Mouse (Mus musculus) brown adipose tissue, adult 24 weeks (tissue): Measurements from ENCODE around the gene Boc. TPM values are rescaled to one million over a fixed set of nuclear protein-coding genes. Genes with fewer than 3 reads are reported as not detected.

Experiments used
- H3K27ac ChIP-seq: fragments of 200-500 bp; replicated peaks from 2 replicates; pipeline ENCODE4 v1.5.1; 2012; ENCODE audit warnings: low read depth, mild to moderate bottlenecking, low read length
- H3K4me1 ChIP-seq: fragments of 200-500 bp; 2 replicates; pipeline ENCODE4 v1.6.1; 2012; ENCODE audit warnings: low read length, mixed read lengths; ENCODE audit not compliant: control insufficient read depth, insufficient read depth, insufficient read length
- H3K4me3 ChIP-seq: fragments of 200-500 bp; 2 replicates; pipeline ENCODE4 v1.5.1; 2012; ENCODE audit warnings: low read depth, mild to moderate bottlenecking, low read length, moderate library complexity; ENCODE audit not compliant: insufficient read depth
- polyA plus RNA-seq: library from polyadenylated mRNA; stranded (reverse); fragments of >200 nt; gene quantifications from 2 replicates; pipeline ENCODE4 v1.2.4, GENCODE M21; 2012; ENCODE audit not compliant: missing spikeins, insufficient read depth, insufficient read length

Gene Boc
- polyA plus RNA-seq, 1 experiment, result 2.1 TPM

GRCm38 (mm10) chr16:44496971-44497464 is 61.7 kb downstream of the Boc start:
- H3K4me3 ChIP-seq, result no peak overlapping the region
- H3K27ac ChIP-seq, result no peak overlapping the region

GRCm38 (mm10) chr16:44494441-44495108 is 64.1 kb downstream of the Boc start:
- no peak overlapping the region for H3K4me3 ChIP-seq
- 0 out of 2 replicates have a peak overlapping the region, but pooled peaks have one; percentile 1 for H3K27ac ChIP-seq
- no peaks in the 10 kb centered on the region for H3K4me1 ChIP-seq

More at GRCm38 (mm10) chr16:44496971-44497464, 61.7 kb downstream of the Boc start:
- H3K4me1 ChIP-seq, result no peaks in the 10 kb centered on the region

GRCm38 (mm10) chr16:44493868-44494267 is 64.8 kb downstream of the Boc start:
- Histone ChIP-seq H3K4me3 (no peak overlapping the region), H3K4me1 (no peaks in the 10 kb centered on the region), H3K27ac (no peak overlapping the region)

GRCm38 (mm10) chr16:44492706-44493105 is 66.0 kb downstream of the Boc start:
- no peak overlapping the region for H3K27ac ChIP-seq

GRCm38 (mm10) chr16:44492151-44492550 is 66.5 kb downstream of the Boc start:
- H3K27ac ChIP-seq, result no peak overlapping the region
- no peak overlapping the region for H3K4me3 ChIP-seq
- H3K4me1 ChIP-seq, result no peaks in the 10 kb centered on the region

More at GRCm38 (mm10) chr16:44492706-44493105, 66.0 kb downstream of the Boc start:
- Histone ChIP-seq H3K4me1 (no peaks in the 10 kb centered on the region), H3K4me3 (no peak overlapping the region)

- no peak overlapping the region for H3K4me3 ChIP-seq
- no peak overlapping the region for H3K27ac ChIP-seq
Observed at GRCm38 (mm10) chr16:44491051-44491450, 67.6 kb downstream of the Boc start.

GRCm38 (mm10) chr16:44487194-44487593 is 71.5 kb downstream of the Boc start:
- no peak overlapping the region for H3K4me3 ChIP-seq
- H3K4me1 ChIP-seq, result no peaks in the 10 kb centered on the region

More at GRCm38 (mm10) chr16:44491051-44491450, 67.6 kb downstream of the Boc start:
- H3K4me1 ChIP-seq, result no peaks in the 10 kb centered on the region

GRCm38 (mm10) chr16:44486612-44487011 is 72.1 kb downstream of the Boc start:
- Histone ChIP-seq H3K4me1 (no peaks in the 10 kb centered on the region), H3K27ac (no peak overlapping the region)

More at GRCm38 (mm10) chr16:44487194-44487593, 71.5 kb downstream of the Boc start:
- no peak overlapping the region for H3K27ac ChIP-seq

GRCm38 (mm10) chr16:44485691-44486090 is 73.0 kb downstream of the Boc start:
- Histone ChIP-seq H3K27ac (no peak overlapping the region), H3K4me3 (no peak overlapping the region), H3K4me1 (no peaks in the 10 kb centered on the region)

More at GRCm38 (mm10) chr16:44486612-44487011, 72.1 kb downstream of the Boc start:
- no peak overlapping the region for H3K4me3 ChIP-seq

GRCm38 (mm10) chr16:44484831-44485230 is 73.9 kb downstream of the Boc start:
- Histone ChIP-seq H3K4me1 (no peaks in the 10 kb centered on the region), H3K4me3 (no peak overlapping the region), H3K27ac (no peak overlapping the region)

GRCm38 (mm10) chr16:44484079-44484478 is 74.6 kb downstream of the Boc start:
- H3K27ac ChIP-seq, result no peak overlapping the region

GRCm38 (mm10) chr16:44481599-44482593 is 76.8 kb downstream of the Boc start:
- no peaks in the 10 kb centered on the region for H3K4me1 ChIP-seq
- no peak overlapping the region for H3K27ac ChIP-seq
- no peak overlapping the region for H3K4me3 ChIP-seq

More at GRCm38 (mm10) chr16:44484079-44484478, 74.6 kb downstream of the Boc start:
- Histone ChIP-seq H3K4me3 (no peak overlapping the region), H3K4me1 (no peaks in the 10 kb centered on the region)

- no peak overlapping the region for H3K27ac ChIP-seq
- H3K4me3 ChIP-seq, result no peak overlapping the region
- no peaks in the 10 kb centered on the region for H3K4me1 ChIP-seq
Observed at GRCm38 (mm10) chr16:44480616-44481015, 78.1 kb downstream of the Boc start.

GRCm38 (mm10) chr16:44479852-44480251 is 78.8 kb downstream of the Boc start:
- Histone ChIP-seq H3K4me1 (no peaks in the 10 kb centered on the region), H3K27ac (no peak overlapping the region)

GRCm38 (mm10) chr16:44478767-44479166 is 79.9 kb downstream of the Boc start:
- Histone ChIP-seq H3K27ac (no peak overlapping the region), H3K4me1 (no peaks in the 10 kb centered on the region), H3K4me3 (no peak overlapping the region)

More at GRCm38 (mm10) chr16:44479852-44480251, 78.8 kb downstream of the Boc start:
- no peak overlapping the region for H3K4me3 ChIP-seq
